Mouse (Mus musculus) midbrain, postnatal 0 days (tissue): Measurements from ENCODE around the gene Dcaf8. TPM values are rescaled to one million over a fixed set of nuclear protein-coding genes. Genes with fewer than 3 reads are reported as not detected.

Source experiments
- ATAC-seq: fragments of 200-750 bp; cut with Nextera tagmentation; 2 replicates; pipeline ENCODE4 v1.8.0; 2017; ENCODE audit warnings: moderate number of reproducible peaks, mild to moderate bottlenecking, moderate TSS enrichment, moderate library complexity; ENCODE audit not compliant: low FRiP score
- DNase-seq: peaks from one replicate; pipeline ENCODE4 v3.0.0-alpha.2; 2015; ENCODE audit warnings: low spot score
- H3K27ac ChIP-seq: fragments of 300-500 bp; sonication (generic); 2 replicates; pipeline ENCODE4 v1.5.1; 2014; ENCODE audit warnings: low read depth, mild to moderate bottlenecking, low read length, mixed read lengths
- H3K27me3 ChIP-seq: fragments of 300-500 bp; sonication (generic); 2 replicates; pipeline ENCODE4 v1.6.1; 2014; ENCODE audit warnings: low read length, control low read depth, mixed read lengths; ENCODE audit not compliant: insufficient read depth
- H3K36me3 ChIP-seq: fragments of 300-500 bp; sonication (generic); 2 replicates; pipeline ENCODE4 v1.6.1; 2014; ENCODE audit warnings: low read length, control low read depth, mixed read lengths; ENCODE audit not compliant: insufficient read depth
- H3K4me1 ChIP-seq: fragments of 300-500 bp; sonication (generic); 2 replicates; pipeline ENCODE4 v1.6.1; 2014; ENCODE audit warnings: mild to moderate bottlenecking, control low read depth, antibody characterized with exemption, low read length, mixed read lengths; ENCODE audit not compliant: insufficient read depth
- H3K4me2 ChIP-seq: fragments of 300-500 bp; sonication (generic); 2 replicates; pipeline ENCODE4 v1.6.1; 2014; ENCODE audit warnings: low read depth, mild to moderate bottlenecking, low read length, mixed read lengths; ENCODE audit not compliant: poor library complexity, severe bottlenecking
- H3K4me3 ChIP-seq: fragments of 300-500 bp; sonication (generic); 2 replicates; pipeline ENCODE4 v1.5.1; 2014; ENCODE audit warnings: low read depth, mild to moderate bottlenecking, low read length, moderate library complexity
- H3K9ac ChIP-seq: fragments of 300-500 bp; sonication (generic); replicated peaks from 2 replicates; pipeline ENCODE4 v1.6.1; 2014; ENCODE audit warnings: mild to moderate bottlenecking, low read length, moderate library complexity, mixed read lengths; ENCODE audit not compliant: poor library complexity, severe bottlenecking
- H3K9me3 ChIP-seq: fragments of 300-500 bp; sonication (generic); 2 replicates; pipeline ENCODE4 v1.6.1; 2016; ENCODE audit warnings: low read length, control low read depth
- CTCF ChIP-seq: IDR thresholded peaks from 2 replicates; pipeline ENCODE4 v1.5.1; 2016; ENCODE audit warnings: antibody characterized with exemption, mild to moderate bottlenecking
- WGBS: fragments of 180-500 bp; shearing (Covaris S2); extraction: QIAGEN DNeasy Blood & Tissue Kit; methylation state at CpG from one replicate; pipeline ENCODE4 v1.1.7; 2014; 5-methylcytosine and 5-hydroxymethylcytosine counted together
- polyA plus RNA-seq: library from polyadenylated mRNA; unstranded; fragments of >200 nt; fragmentation: Nextera tagmentation; extraction: Ambion mirVana; gene quantifications from 2 replicates; pipeline ENCODE4 v1.2.1, GENCODE M21; 2015
- total RNA-seq: library from RNA; depleted of rRNA; stranded (reverse); fragments of >200 nt; gene quantifications from 2 replicates; pipeline ENCODE4 v1.2.3, GENCODE M21; 2014

Dcaf8 gene
- total and polyA plus RNA-seq, 2 experiments from 2014 or later: 64.6 to 66.8 TPM

DNA sequence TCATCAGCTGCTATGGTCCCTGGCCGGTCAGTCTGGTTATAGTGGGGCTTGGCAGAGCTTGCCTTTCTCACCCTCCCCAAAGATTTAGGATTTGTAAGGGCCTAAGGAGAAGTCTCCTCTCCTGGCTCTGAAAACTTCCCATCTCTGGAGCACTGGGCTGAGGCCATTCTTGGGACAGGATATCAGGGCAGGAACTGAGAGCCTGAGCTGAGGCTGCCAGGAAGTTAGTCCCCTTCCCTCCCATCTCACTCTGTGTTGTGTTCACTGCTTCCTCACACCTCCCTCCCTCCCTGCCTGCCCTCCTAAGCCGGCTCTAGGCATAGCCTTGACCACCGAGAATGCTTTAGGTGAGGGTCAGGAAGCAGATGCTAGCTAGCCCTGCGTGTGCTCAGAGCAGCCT, 55.7 kb downstream of the Dcaf8 start:
- no peaks in the 10 kb centered on the region for H3K27me3 ChIP-seq
- H3K4me3 ChIP-seq: peak overlapping the region; percentile 78; the same call in 1 of the 2 replicates
- H3K9ac ChIP-seq: peak overlapping the region; percentile 50
- peak overlapping the region; percentile 99 for H3K27ac ChIP-seq
- H3K36me3 ChIP-seq: peaks cover 6% of the 10 kb centered on the region; the same call in 1 of the 2 replicates
- peak overlapping the region; percentile 90 for H3K4me2 ChIP-seq
- DNase-seq: no peak
- WGBS: 4% methylated on average over 4 of the region's 4 CpGs
- H3K4me1 ChIP-seq: peaks cover 52% of the 10 kb centered on the region
- no peak for TF ChIP-seq CTCF
- ATAC-seq: no peak
- H3K9me3 ChIP-seq: no peaks in the 10 kb centered on the region

DNA sequence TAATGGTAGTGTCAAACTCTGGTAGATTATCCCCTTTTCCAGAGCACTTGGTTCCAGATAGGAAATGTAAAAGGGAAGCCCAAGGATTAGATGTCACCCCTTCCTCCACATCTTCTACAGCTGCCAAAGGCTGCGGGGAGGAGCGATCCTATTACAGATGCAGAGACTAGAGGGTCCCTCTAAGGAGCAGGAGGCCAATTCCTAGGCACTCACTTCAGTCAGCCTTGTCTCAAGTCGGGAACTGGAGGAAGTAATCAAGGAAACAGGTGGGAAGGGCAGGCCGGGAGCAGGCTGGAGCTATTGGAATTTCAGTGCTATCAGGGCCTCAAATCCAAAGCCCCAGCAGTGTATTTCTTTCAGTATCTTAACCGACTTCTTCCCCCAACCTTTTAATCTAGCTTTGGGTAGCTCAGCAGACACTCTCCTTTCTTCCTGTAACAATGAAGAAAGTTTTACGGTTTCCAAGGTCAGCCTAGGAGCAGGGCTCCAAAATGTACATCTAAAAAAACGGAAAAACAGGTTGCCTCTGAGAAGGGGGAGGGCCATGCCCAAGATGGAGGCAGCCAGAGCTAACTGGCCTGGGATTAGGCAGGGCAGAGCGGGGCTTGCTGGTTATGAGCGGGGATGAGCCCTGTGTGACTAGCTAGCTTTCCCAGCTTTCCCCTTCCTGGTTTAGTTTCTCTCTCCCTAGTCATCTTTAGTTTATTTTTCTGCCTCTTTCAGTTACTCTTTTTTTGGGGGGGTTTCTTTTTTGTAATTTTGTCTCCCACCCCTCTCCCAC, 56.3 kb downstream of the Dcaf8 start:
- DNase-seq: no peak
- ATAC-seq: no peak
- H3K4me3 ChIP-seq: peak overlapping the region; percentile 78
- H3K9ac ChIP-seq: peak overlapping the region; percentile 96
- H3K4me1 ChIP-seq: peaks cover 52% of the 10 kb centered on the region
- peak overlapping the region; percentile 90 for H3K4me2 ChIP-seq
- peak overlapping the region; percentile 99 for H3K27ac ChIP-seq
- no peaks in the 10 kb centered on the region for H3K27me3 ChIP-seq
- 6% methylated on average over 9 of the region's 9 CpGs for WGBS
- no peak for TF ChIP-seq CTCF
- H3K36me3 ChIP-seq: peaks cover 6% of the 10 kb centered on the region; the same call in 1 of the 2 replicates
- H3K9me3 ChIP-seq: no peaks in the 10 kb centered on the region

DNA sequence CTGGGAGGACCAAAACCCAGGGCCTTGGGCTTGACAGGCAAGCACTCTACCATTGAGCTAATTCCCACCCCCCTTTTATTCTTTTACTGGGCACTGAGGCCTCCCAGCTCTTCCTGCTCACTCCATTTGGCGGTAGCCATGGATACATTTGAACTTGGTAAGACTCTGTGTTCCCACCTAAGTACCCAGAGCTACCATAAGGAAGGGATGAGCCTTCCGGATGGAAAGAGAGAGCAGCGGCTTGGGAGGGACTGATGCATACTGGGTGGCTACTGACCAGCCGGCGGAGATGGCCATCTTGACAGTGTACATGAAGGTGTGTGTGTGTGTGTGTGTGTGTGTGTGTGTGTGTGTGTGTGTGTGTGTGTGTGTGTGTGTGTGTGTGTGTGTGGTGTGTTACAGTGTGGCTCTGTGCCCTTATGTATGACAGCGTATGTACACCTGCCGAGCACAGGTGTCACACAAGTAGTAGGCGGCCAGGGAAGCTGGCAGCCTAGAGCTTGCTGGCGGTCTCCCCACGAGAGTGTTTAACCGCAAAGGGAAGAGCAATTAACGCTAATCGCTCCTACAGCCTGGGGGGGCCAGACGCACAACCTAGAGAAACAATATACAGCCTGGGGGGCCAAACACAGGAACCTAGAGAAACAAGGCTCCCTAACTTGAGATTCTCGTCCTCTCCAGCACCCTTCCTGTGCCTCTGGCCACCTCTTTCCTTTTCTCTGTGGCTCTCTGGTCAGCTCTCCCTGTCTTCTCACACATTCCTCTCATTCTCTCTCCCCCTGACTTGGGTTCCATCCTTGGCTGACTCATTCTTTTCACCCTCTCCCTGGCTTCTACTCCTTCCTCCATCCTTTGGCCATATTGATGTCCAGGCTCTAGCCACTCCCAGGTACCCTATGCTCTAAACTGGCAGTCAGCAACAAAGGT, 57.2 kb downstream of the Dcaf8 start:
- H3K9ac ChIP-seq: peak overlapping the region; percentile 96
- H3K4me1 ChIP-seq: peaks cover 52% of the 10 kb centered on the region
- no peak for TF ChIP-seq CTCF
- no peak for DNase-seq
- H3K4me3 ChIP-seq: peak overlapping the region; percentile 78
- H3K4me2 ChIP-seq: peak overlapping the region; percentile 90
- 9% methylated on average over 15 of the region's 15 CpGs for WGBS
- no peaks in the 10 kb centered on the region for H3K9me3 ChIP-seq
- ATAC-seq: no peak
- H3K27ac ChIP-seq: peak overlapping the region; percentile 99
- H3K27me3 ChIP-seq: no peaks in the 10 kb centered on the region
- no peaks in the 10 kb centered on the region for H3K36me3 ChIP-seq

GRCm38 (mm10) chr1:172205741-172206087, 57.8 kb downstream of the Dcaf8 start:
- Histone ChIP-seq H3K9me3 (no peaks in the 10 kb centered on the region), H3K4me3 (peak overlapping the region; percentile 78), H3K27me3 (no peaks in the 10 kb centered on the region), H3K4me2 (peak overlapping the region; percentile 90), H3K27ac (peak overlapping the region; percentile 99), H3K36me3 (no peaks in the 10 kb centered on the region), H3K4me1 (peaks cover 48% of the 10 kb centered on the region), H3K9ac (peak overlapping the region; percentile 96)
- 2% methylated on average over 3 of the region's 3 CpGs for WGBS
- DNase-seq: no peak
- TF ChIP-seq CTCF: no peak
- ATAC-seq: peak; percentile 32

DNA sequence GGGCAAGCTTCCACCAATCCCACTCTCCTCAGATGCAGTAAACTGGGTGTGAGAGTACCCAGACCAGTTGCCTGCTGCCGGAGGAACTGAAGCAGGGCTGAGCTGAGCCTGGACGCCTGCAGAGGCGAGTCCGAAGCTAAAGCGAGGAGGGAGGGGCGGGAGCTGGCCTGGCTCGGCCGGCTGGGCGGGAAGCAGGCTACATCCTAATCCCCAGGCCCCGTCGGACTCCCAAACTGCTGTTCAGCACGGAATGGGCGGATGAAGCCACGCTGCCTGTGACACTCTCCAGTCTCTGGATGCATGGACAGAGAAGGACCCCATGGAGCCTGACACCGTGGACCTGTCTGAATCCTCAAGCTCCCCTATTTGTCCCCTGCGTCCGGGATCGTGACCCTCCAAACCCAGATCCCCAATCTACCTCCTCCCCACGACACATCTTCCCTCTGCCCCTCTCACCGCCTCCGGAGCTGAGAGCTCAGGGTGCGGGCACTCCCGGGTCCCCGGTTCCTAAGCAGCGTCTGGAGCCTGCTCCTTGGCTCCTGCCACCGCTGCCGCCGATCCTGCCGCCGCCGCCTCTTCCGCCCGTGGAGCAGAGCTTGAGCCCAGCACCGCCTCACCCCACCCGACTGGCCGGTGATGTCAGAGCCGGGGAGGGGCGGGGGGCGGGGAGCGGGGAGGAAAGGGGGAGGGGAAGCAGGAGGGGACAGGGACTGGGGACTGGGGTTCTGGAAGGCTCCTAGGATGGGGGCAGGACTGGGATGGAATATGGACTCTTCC, 58.4 kb downstream of the Dcaf8 start, which contains the start of gene Pea15a:
TSS of gene Pea15a (minus strand) at position 664 of the 777 bp plus-strand sequence.
- TF ChIP-seq CTCF: no peak
- H3K9me3 ChIP-seq: no peaks in the 10 kb centered on the region
- H3K36me3 ChIP-seq: no peaks in the 10 kb centered on the region
- H3K9ac ChIP-seq: peak within 1 kb of the TSS; percentile 96
- peak; percentile 78 for ATAC-seq
- H3K4me3 ChIP-seq: peak within 1 kb of the TSS; percentile 78
- peaks cover 43% of the 10 kb centered on the region for H3K4me1 ChIP-seq
- peak; percentile 81 for DNase-seq
- 0% methylated on average over 33 of the region's 40 CpGs for WGBS
- H3K4me2 ChIP-seq: peak within 1 kb of the TSS; percentile 90
- no peaks in the 10 kb centered on the region for H3K27me3 ChIP-seq
- peak within 1 kb of the TSS; percentile 99 for H3K27ac ChIP-seq
